Comparison of ENCODE assay signal across 8 mouse cellular contexts in the genomic region with DNA sequence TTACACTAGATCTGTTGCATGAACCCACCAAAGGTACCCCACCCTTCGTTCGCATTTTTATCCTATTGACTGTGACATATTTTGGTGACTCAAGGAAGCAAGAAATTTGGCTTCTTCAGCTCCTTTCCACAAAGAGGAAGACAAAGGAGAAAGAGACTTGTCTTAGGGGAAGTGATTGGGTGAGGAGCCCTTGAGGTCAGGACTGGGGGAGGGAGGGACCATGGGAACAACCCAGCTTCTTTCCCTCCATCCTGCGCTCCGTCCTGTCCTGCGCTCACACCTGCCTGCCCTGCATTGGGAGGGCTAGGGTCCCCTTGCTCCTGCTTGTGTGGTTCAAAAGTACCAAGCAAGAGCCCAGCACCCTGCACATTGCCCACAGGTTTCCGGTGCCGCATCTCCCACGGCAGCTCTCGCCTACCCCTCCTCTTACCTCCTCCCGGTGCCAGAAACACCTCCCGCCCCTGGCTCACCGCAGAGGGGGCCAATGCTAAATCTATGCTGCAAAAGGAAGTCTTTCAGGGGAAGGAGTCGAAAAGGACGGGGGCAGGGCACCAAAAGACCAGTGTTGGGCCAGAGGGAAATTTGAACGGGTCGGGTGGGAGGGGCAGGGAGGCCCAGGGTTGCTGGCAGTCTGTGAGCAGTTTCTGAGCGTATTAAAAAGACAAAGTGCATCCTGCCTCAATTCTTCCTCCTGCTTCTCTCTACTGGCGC. TPM values are rescaled to one million over a fixed set of nuclear protein-coding genes. Genes with fewer than 3 reads are reported as not detected.
DNase-seq lines count a peak whose midpoint lies in the region; ATAC-seq and TF ChIP-seq lines count a peak whose summit lies in the region.

No protein-coding gene starts in this region.

- H3K27me3 ChIP-seq in heart, embryonic 14.5 days (ENCODE audit: control insufficient read depth, insufficient read depth, low read length), result no peaks in the 10 kb centered on the region
- no peaks in the 10 kb centered on the region for H3K27me3 ChIP-seq in hindbrain, postnatal 0 days (ENCODE audit: insufficient read depth, low read length)
- H3K27me3 ChIP-seq in midbrain, embryonic 13.5 days, result peaks cover 5% of the 10 kb centered on the region; the same call in 1 of the 2 replicates

- peak overlapping the region; percentile 51; the same call in 1 of the 2 replicates for H3K9ac ChIP-seq in heart, embryonic 14.5 days (ENCODE audit: low read length)
- H3K9ac ChIP-seq in hindbrain, postnatal 0 days (replicated peaks; ENCODE audit: low read length), result peak overlapping the region; percentile 37
- H3K9ac ChIP-seq in midbrain, embryonic 13.5 days (replicated peaks), result peak overlapping the region; percentile 59

- H3K4me1 ChIP-seq in heart, embryonic 14.5 days (ENCODE audit: control insufficient read depth in 2 of 2, insufficient read depth in 2 of 2, low read length in 2 of 2), result peaks cover 3 to 5% of the 10 kb centered on the region in 2 experiments; a peak in 2 of 4 replicates
- H3K4me1 ChIP-seq in hindbrain, postnatal 0 days (ENCODE audit: insufficient read depth, low read length), result no peaks in the 10 kb centered on the region
- H3K4me1 ChIP-seq in midbrain, embryonic 13.5 days (replicated peaks), result peaks cover 11% of the 10 kb centered on the region

- H3K9me3 ChIP-seq in heart, embryonic 14.5 days (ENCODE audit: control insufficient read depth, low read length), result no peaks in the 10 kb centered on the region
- no peaks in the 10 kb centered on the region for H3K9me3 ChIP-seq in hindbrain, postnatal 0 days (ENCODE audit: low read length)
- H3K9me3 ChIP-seq in midbrain, embryonic 13.5 days, result no peaks in the 10 kb centered on the region

- 0 out of 2 replicates have a peak, but pooled peaks have one; percentile 22 for ATAC-seq in heart, embryonic 14.5 days (ENCODE audit: insufficient number of reproducible peaks, insufficient read depth, low FRiP score, low read depth)
- peak; percentile 57 for ATAC-seq in common myeloid progenitor, adult 5-6 weeks (replicated peaks; ENCODE audit: low read depth, poor library complexity, severe bottlenecking)
- no peak for ATAC-seq in hindbrain, postnatal 0 days
- peak; percentile 47 for ATAC-seq in midbrain, embryonic 13.5 days

- DNase-seq in heart, adult 9 months (ENCODE audit: low spot score in 2 of 2), result no peak
- no peak for DNase-seq in hindbrain, postnatal 0 days (ENCODE audit: low spot score)
- DNase-seq in thymus, postnatal 25 days, result peak; percentile 90
- no peak for DNase-seq in layer of hippocampus, postnatal 25 days (ENCODE audit: extremely low spot score in 1 of 2, low spot score in 1 of 2)
- no peak for DNase-seq in kidney, adult 11 months

- H3K36me3 ChIP-seq in heart, embryonic 14.5 days (ENCODE audit: control insufficient read depth, insufficient read depth, low read length), result no peaks in the 10 kb centered on the region
- H3K36me3 ChIP-seq in hindbrain, postnatal 0 days (ENCODE audit: insufficient read depth, low read length), result no peaks in the 10 kb centered on the region
- no peaks in the 10 kb centered on the region for H3K36me3 ChIP-seq in midbrain, embryonic 13.5 days

- 22% methylated on average over 18 of the region's 18 CpGs for WGBS in heart, embryonic 14.5 days
- WGBS in hindbrain, postnatal 0 days, result 17% methylated on average over 18 of the region's 18 CpGs
- WGBS in midbrain, embryonic 13.5 days, result 14% methylated on average over 18 of the region's 18 CpGs

- TF ChIP-seq CTCF in hindbrain, postnatal 0 days (IDR thresholded peaks at IDR 0.05; ENCODE audit: low read depth), result no peak

- peak overlapping the region; percentile 59 for H3K4me2 ChIP-seq in heart, embryonic 14.5 days (ENCODE audit: low read length)
- peak overlapping the region; percentile 55 for H3K4me2 ChIP-seq in hindbrain, postnatal 0 days (ENCODE audit: low read depth, low read length)
- H3K4me2 ChIP-seq in midbrain, embryonic 13.5 days (replicated peaks), result peak overlapping the region; percentile 60

- H3K27ac ChIP-seq in heart, embryonic 14.5 days (replicated peaks in 1 of 2; ENCODE audit: control insufficient read depth in 1 of 2, insufficient read depth in 1 of 2, low read depth in 2 of 2, low read length in 2 of 2), result no peak overlapping the region
- H3K27ac ChIP-seq in hindbrain, postnatal 0 days, result no peak overlapping the region
- H3K27ac ChIP-seq in midbrain, embryonic 13.5 days, result no peak overlapping the region

- peak overlapping the region; percentile 12 to 29; a peak in 2 of 4 replicates for H3K4me3 ChIP-seq in heart, embryonic 14.5 days (ENCODE audit: control insufficient read depth in 1 of 2, insufficient read depth in 1 of 2, low read depth in 1 of 2, low read length in 2 of 2)
- peak overlapping the region; percentile 19 for H3K4me3 ChIP-seq in hindbrain, postnatal 0 days (ENCODE audit: low read length)
- H3K4me3 ChIP-seq in midbrain, embryonic 13.5 days (replicated peaks), result peak overlapping the region; percentile 35

RNA-seq across cellular contexts. Expression of gene Fam207a, which starts 6.6 kb away (rescaled TPM):
- polyA plus RNA-seq in heart, embryonic 14.5 days (2014; fragmentation: Nextera tagmentation; extraction: Ambion mirVana), result 23.0 TPM in 2 replicates
- 23.1 and 32.5 TPM in 2 replicates for total RNA-seq in common myeloid progenitor, adult 5-6 weeks (2017)
- 43.5 and 56.2 TPM in 2 replicates for total RNA-seq in hindbrain, postnatal 0 days (2014; rRNA removed)
- 31.8 and 35.9 TPM in 2 replicates for polyA plus RNA-seq in hindbrain, postnatal 0 days (2015; fragmentation: Nextera tagmentation; extraction: Ambion mirVana)
- 38.5 and 41.6 TPM in 2 replicates for polyA plus RNA-seq in midbrain, embryonic 13.5 days (2015; fragmentation: Nextera tagmentation; extraction: Ambion mirVana)
- total RNA-seq in layer of hippocampus, postnatal 25 days (2021), result 10 to 100 TPM; 32.8 to 33.1 TPM

RNA-seq across cellular contexts. Expression of gene Itgb2, which starts 7.9 kb away (rescaled TPM):
- 1.5 and 2.4 TPM in 2 replicates for polyA plus RNA-seq in heart, embryonic 14.5 days (2014; fragmentation: Nextera tagmentation; extraction: Ambion mirVana)
- total RNA-seq in common myeloid progenitor, adult 5-6 weeks (2017), result 12.4 and 18.4 TPM in 2 replicates
- 0.68 and 1.9 TPM in 2 replicates for total RNA-seq in hindbrain, postnatal 0 days (2014; rRNA removed)
- polyA plus RNA-seq in hindbrain, postnatal 0 days (2015; fragmentation: Nextera tagmentation; extraction: Ambion mirVana), result 0.87 and 1.0 TPM in 2 replicates
- polyA plus RNA-seq in midbrain, embryonic 13.5 days (2015; fragmentation: Nextera tagmentation; extraction: Ambion mirVana), result 0.61 and 0.87 TPM in 2 replicates
- total RNA-seq in layer of hippocampus, postnatal 25 days (2021), result 1 to 10 TPM; 3.4 to 4.1 TPM

RNA-seq across cellular contexts. Expression of gene Pttg1ip, which starts 59.3 kb away (rescaled TPM):
- 128 and 133 TPM in 2 replicates for polyA plus RNA-seq in heart, embryonic 14.5 days (2014; fragmentation: Nextera tagmentation; extraction: Ambion mirVana)
- 35.5 and 47.4 TPM in 2 replicates for total RNA-seq in common myeloid progenitor, adult 5-6 weeks (2017)
- 85.9 and 94.0 TPM in 2 replicates for total RNA-seq in hindbrain, postnatal 0 days (2014; rRNA removed)
- polyA plus RNA-seq in hindbrain, postnatal 0 days (2015; fragmentation: Nextera tagmentation; extraction: Ambion mirVana), result 87.3 and 87.5 TPM in 2 replicates
- polyA plus RNA-seq in midbrain, embryonic 13.5 days (2015; fragmentation: Nextera tagmentation; extraction: Ambion mirVana), result 57.5 and 59.0 TPM in 2 replicates
- total RNA-seq in layer of hippocampus, postnatal 25 days (2021), result 10 to 100 TPM; 68.2 to 69.4 TPM
